Mouse (Mus musculus): ENCODE results near the gene Stx19. TPM values are rescaled to one million over a fixed set of nuclear protein-coding genes. Genes with fewer than 3 reads are reported as not detected.

Gene Stx19
- polyA plus RNA-seq, 1 experiment from 2014 or later, result 0.31 TPM

DNA sequence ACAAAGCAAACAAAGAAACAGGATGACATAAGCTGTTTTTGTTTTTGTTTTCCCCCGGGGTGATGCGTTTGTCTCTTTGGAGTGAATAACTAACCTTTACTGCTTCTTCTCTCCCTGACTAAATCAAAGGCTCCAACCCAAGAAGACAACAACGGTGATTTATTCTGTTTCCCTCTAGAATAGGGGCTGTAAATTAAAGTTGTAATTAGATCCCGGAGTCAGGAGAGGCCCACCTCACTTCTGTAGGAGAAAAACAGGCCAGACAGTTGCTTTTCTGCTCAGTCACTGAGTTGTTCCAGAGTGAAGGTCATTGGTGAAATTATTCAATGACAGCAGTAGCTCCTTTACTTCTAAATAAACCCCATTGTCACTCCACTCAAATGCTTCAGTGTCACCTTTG, 58.7 kb downstream of the Stx19 start:
- Histone ChIP-seq H3K4me2 (ENCODE audit: low read depth, low read length) (no peak overlapping the region), H3K4me1 (ENCODE audit: control insufficient read depth, insufficient read depth, low read length) (no peaks in the 10 kb centered on the region), H3K36me3 (replicated peaks; ENCODE audit: control insufficient read depth, insufficient read depth, low read depth, low read length) (no peaks in the 10 kb centered on the region), H3K9me3 (replicated peaks; ENCODE audit: control insufficient read depth, low read length) (no peaks in the 10 kb centered on the region), H3K27me3 (ENCODE audit: control insufficient read depth, insufficient read depth, low read length) (no peaks in the 10 kb centered on the region), H3K9ac (replicated peaks; ENCODE audit: low read length) (no peak overlapping the region), H3K27ac (replicated peaks; ENCODE audit: low read depth, low read length) (no peak overlapping the region), H3K4me3 (ENCODE audit: low read depth, low read length) (no peak overlapping the region)
- 65% methylated on average over 4 of the region's 4 CpGs for WGBS
- no peak for DNase-seq (ENCODE audit: low spot score)
- ATAC-seq (replicated peaks; ENCODE audit: insufficient number of reproducible peaks, low FRiP score, low TSS enrichment, low read depth), result no peak

Small RNAs within 50 kb of the gene (microRNA-seq; reads per million reads assigned to microRNA genes)
- gene Gm25986 (ENCODE audit: borderline number of aligned reads), result not detected

Other genes starting within 250 kb of the Stx19 start
- 5.8 and 8.8 TPM in 2 replicates for gene Nsun3, start 27.9 kb upstream of the Stx19 start, polyA plus RNA-seq (2014; fragmentation: Nextera tagmentation; extraction: Ambion mirVana)
- 19.9 and 22.6 TPM in 2 replicates for gene Arl13b, start 32.4 kb downstream of the Stx19 start, polyA plus RNA-seq (2014; fragmentation: Nextera tagmentation; extraction: Ambion mirVana)
- gene Pros1, start 39.6 kb downstream of the Stx19 start, polyA plus RNA-seq (2014; fragmentation: Nextera tagmentation; extraction: Ambion mirVana), result 24.1 and 26.1 TPM in 2 replicates